Mouse (Mus musculus): ENCODE measurements around the gene Susd3. TPM values are rescaled to one million over a fixed set of nuclear protein-coding genes. Genes with fewer than 3 reads are reported as not detected.

Susd3 gene
- polyA plus RNA-seq, 1 experiment from 2014 or later = 0.85 TPM

DNA sequence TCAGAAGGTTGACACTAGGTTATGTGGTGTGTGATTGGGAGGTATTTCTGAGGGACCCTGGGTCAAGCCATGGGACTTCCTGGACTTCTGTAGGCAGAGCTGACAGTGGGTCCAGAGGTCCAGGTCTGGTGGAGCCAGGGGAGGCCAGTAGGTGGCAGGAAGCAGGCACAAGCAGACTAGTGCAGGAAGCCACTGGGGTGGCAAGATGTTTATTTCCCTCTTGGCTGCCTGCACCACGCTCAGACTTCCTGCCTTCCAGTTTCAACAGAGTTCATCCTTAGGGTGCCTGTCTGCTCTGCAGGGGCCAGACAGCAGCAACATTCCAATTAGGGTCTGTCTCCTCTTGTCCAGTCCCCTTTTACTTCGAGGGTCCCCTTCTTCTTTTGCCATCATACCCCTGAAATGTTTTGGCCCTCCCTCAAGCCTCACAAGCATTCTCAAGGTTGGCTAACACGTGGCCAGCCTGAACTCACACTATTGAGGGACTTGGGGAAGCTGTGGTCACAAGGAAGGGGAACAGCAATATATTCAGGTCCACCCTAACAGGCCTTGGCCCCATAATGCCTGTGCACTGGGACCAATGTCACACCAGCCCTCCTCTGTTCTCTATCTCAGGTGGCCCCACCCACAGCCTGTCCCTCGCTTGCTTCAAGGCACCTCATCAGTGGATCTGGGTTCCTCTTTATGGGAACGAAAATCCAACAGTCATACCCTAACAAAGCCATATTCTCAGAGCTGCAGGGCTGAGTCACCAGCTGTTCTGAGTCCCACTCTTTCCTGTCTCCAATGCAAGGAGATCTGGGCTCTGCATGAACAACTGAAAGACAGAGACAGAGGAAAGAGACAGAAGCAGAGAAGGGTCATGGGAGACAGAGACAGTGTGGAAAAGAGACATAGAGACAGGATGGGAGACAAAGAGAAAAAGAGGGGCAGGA lies 23.6 kb upstream of the Susd3 start:
- Histone ChIP-seq H3K9ac (ENCODE audit: low read depth, low read length) (no peak overlapping the region), H3K27ac (ENCODE audit: low read depth, low read length) (no peak overlapping the region)
- WGBS = 64% methylated on average over 5 of the region's 5 CpGs

DNA sequence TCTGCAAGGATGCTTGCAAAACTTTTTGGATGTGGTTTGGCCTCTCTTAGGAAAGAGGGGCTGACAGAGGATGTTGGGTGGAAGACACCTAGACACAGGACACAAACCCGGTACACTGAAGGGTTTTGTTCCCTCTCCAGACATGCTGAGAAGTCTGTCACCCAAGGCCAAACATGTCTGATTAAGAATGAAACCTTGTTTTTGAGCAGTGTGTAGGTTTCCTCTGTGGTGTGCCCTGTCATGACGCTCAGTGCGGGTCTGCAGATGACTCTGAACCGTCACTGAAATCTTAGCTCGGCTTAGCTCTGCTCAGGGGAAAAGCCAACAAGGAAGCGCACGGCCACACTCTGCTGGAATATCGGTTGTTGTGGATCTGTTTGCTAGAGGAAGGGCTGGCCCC lies 22.0 kb upstream of the Susd3 start:
- no peak overlapping the region for H3K4me2 ChIP-seq (ENCODE audit: low read length)
- no peaks in the 10 kb centered on the region for H3K27me3 ChIP-seq (replicated peaks; ENCODE audit: control insufficient read depth, insufficient read depth, low read length)
- no peaks in the 10 kb centered on the region; the same call in 1 of the 2 replicates for H3K9me3 ChIP-seq (ENCODE audit: control insufficient read depth, low read length)
- H3K9ac ChIP-seq (ENCODE audit: low read depth, low read length) = no peak overlapping the region
- H3K4me1 ChIP-seq (ENCODE audit: control insufficient read depth, insufficient read depth, low read depth, low read length) = no peaks in the 10 kb centered on the region
- WGBS = 90% methylated on average over 8 of the region's 8 CpGs
- ATAC-seq = no peak
- no peaks in the 10 kb centered on the region for H3K36me3 ChIP-seq (ENCODE audit: control insufficient read depth, insufficient read depth, low read length)
- no peak overlapping the region for H3K27ac ChIP-seq (ENCODE audit: low read depth, low read length)
- H3K4me3 ChIP-seq (ENCODE audit: low read length) = no peak overlapping the region

More for the DNA sequence above, 23.6 kb upstream of the Susd3 start:
- Histone ChIP-seq H3K4me2 (ENCODE audit: low read length) (no peak overlapping the region), H3K36me3 (ENCODE audit: control insufficient read depth, insufficient read depth, low read length) (no peaks in the 10 kb centered on the region), H3K9me3 (ENCODE audit: control insufficient read depth, low read length) (no peaks in the 10 kb centered on the region; the same call in 1 of the 2 replicates), H3K4me1 (ENCODE audit: control insufficient read depth, insufficient read depth, low read depth, low read length) (no peaks in the 10 kb centered on the region), H3K4me3 (ENCODE audit: low read length) (no peak overlapping the region), H3K27me3 (replicated peaks; ENCODE audit: control insufficient read depth, insufficient read depth, low read length) (no peaks in the 10 kb centered on the region)
- ATAC-seq = no peak

DNA sequence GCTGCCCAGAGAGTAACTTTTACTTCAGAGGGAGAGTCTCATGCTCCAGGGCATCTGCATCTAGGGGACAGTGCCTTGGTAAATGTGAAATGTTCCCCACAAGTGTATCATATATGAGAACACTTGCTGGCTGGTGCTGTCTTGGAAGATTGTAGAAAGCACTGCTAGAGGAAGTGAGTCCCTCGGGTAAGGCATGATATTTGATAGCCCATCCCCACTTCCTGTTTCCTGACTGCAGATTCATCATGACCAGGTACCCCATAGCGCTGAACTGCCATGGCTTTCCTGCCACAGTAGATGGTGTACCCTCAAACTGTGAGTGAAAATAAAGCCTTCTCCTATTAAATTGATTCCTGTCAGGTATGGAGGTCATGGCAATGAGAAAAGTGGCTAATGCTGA lies 19.1 kb upstream of the Susd3 start:
- Histone ChIP-seq H3K27ac (ENCODE audit: low read depth, low read length) (no peak overlapping the region), H3K9ac (ENCODE audit: low read depth, low read length) (no peak overlapping the region), H3K4me3 (ENCODE audit: low read length) (no peak overlapping the region), H3K27me3 (replicated peaks; ENCODE audit: control insufficient read depth, insufficient read depth, low read length) (no peaks in the 10 kb centered on the region), H3K4me2 (ENCODE audit: low read length) (no peak overlapping the region), H3K9me3 (ENCODE audit: control insufficient read depth, low read length) (no peaks in the 10 kb centered on the region; the same call in 1 of the 2 replicates), H3K4me1 (ENCODE audit: control insufficient read depth, insufficient read depth, low read depth, low read length) (no peaks in the 10 kb centered on the region), H3K36me3 (ENCODE audit: control insufficient read depth, insufficient read depth, low read length) (no peaks in the 10 kb centered on the region)
- 71% methylated on average over 2 of the region's 2 CpGs for WGBS
- ATAC-seq = no peak

DNA sequence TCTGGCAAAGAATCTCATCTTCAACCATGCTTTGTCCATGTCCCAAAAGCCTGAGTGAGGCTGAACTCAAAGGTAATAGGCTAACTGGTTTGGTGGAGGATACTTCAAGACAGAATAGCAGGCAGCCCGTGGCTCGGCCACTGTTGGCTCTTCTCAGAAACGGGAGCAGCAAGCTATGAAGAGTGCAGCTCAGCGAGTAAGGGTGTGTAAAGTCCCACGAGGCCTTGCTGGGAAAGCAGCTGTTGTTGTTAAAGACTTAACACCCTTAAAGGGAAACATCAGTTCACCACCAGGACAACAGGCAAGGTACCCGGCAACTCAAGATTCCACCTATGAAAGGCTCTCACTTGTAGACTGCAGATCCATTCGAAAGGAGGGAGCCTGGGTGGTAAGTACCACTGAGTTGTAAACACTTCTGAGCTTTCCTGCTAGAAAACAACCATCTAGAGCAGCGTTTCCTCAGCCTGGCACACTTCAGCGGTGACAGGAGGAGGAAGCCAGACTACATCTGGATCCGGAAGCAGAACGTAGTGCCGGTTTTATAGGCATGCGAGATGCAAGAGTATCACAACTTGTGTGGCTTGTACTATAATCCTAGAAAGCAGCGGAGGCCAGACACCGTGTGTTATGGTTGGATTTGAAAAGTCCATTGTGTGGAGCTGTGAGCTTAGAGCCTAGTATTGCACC lies 11.7 kb upstream of the Susd3 start:
- ATAC-seq = no peak
- no peaks in the 10 kb centered on the region for H3K4me1 ChIP-seq (ENCODE audit: control insufficient read depth, insufficient read depth, low read depth, low read length)
- H3K4me3 ChIP-seq (ENCODE audit: low read length) = no peak overlapping the region
- H3K9me3 ChIP-seq (ENCODE audit: control insufficient read depth, low read length) = no peaks in the 10 kb centered on the region
- H3K27ac ChIP-seq (ENCODE audit: low read depth, low read length) = no peak overlapping the region
- H3K36me3 ChIP-seq (ENCODE audit: control insufficient read depth, insufficient read depth, low read length) = no peaks in the 10 kb centered on the region
- no peak overlapping the region for H3K9ac ChIP-seq (ENCODE audit: low read depth, low read length)
- H3K27me3 ChIP-seq (replicated peaks; ENCODE audit: control insufficient read depth, insufficient read depth, low read length) = no peaks in the 10 kb centered on the region
- 86% methylated on average over 15 of the region's 15 CpGs for WGBS
- H3K4me2 ChIP-seq (ENCODE audit: low read length) = no peak overlapping the region

DNA sequence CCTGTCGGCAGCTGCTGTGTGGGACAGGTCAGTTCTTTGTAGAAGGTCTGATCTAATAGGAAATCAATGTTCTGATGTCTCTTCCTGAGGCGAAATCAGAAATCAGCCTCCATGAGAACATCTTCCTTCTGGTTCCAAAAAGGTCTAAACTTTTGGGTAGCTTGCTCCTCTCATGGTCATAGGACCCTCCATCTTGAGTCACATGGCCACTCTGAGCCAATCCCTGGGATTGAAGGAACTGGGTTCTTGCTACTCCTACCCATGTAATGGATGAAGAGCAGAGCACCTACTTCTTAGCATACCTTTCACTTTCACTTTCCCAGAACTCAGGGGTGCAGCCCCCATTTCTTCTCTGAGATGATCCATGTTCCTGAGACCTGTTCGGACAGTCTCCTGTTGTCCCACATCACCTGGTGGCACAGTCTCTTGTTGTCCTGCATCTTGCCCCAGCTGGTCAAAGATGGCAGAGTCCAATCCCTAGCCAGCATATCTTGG lies 9.4 kb upstream of the Susd3 start:
- no peaks in the 10 kb centered on the region for H3K36me3 ChIP-seq (ENCODE audit: control insufficient read depth, insufficient read depth, low read length)
- H3K27ac ChIP-seq (ENCODE audit: low read depth, low read length) = no peak overlapping the region
- H3K4me1 ChIP-seq (ENCODE audit: control insufficient read depth, insufficient read depth, low read depth, low read length) = no peaks in the 10 kb centered on the region
- no peak overlapping the region for H3K4me2 ChIP-seq (ENCODE audit: low read length)
- H3K9me3 ChIP-seq (ENCODE audit: control insufficient read depth, low read length) = no peaks in the 10 kb centered on the region
- 85% methylated on average over 3 of the region's 3 CpGs for WGBS
- H3K4me3 ChIP-seq (ENCODE audit: low read length) = no peak overlapping the region
- H3K9ac ChIP-seq (ENCODE audit: low read depth, low read length) = no peak overlapping the region
- no peak for ATAC-seq
- H3K27me3 ChIP-seq (replicated peaks; ENCODE audit: control insufficient read depth, insufficient read depth, low read length) = no peaks in the 10 kb centered on the region

DNA sequence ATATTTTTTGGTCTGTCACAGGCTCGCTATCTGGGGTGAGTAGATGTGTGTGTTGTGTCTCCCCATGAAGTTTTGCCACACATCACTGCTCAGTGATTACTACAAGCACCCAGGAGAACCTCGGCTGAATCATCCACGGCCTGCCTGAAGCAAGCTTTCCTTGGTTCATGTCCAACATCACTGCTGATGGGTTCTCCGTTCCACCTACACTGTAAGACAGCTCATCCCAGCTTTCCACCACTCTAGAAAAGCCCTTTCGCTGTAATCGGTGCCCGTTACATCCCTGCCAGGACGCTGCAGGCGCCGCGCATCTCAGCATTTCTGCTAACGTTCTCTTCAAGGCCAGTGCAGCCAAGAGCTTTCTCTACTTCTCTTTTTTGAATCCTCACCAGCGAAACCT lies 4.2 kb upstream of the Susd3 start:
- Histone ChIP-seq H3K4me3 (ENCODE audit: low read length) (no peak overlapping the region), H3K27ac (ENCODE audit: low read depth, low read length) (no peak overlapping the region), H3K4me1 (ENCODE audit: control insufficient read depth, insufficient read depth, low read depth, low read length) (peaks cover 5% of the 10 kb centered on the region), H3K9ac (ENCODE audit: low read depth, low read length) (no peak overlapping the region), H3K27me3 (replicated peaks; ENCODE audit: control insufficient read depth, insufficient read depth, low read length) (peaks cover 10% of the 10 kb centered on the region; the same call in 1 of the 2 replicates), H3K36me3 (ENCODE audit: control insufficient read depth, insufficient read depth, low read length) (no peaks in the 10 kb centered on the region), H3K4me2 (ENCODE audit: low read length) (no peak overlapping the region), H3K9me3 (ENCODE audit: control insufficient read depth, low read length) (no peaks in the 10 kb centered on the region)
- 87% methylated on average over 13 of the region's 13 CpGs for WGBS
- no peak for ATAC-seq

DNA sequence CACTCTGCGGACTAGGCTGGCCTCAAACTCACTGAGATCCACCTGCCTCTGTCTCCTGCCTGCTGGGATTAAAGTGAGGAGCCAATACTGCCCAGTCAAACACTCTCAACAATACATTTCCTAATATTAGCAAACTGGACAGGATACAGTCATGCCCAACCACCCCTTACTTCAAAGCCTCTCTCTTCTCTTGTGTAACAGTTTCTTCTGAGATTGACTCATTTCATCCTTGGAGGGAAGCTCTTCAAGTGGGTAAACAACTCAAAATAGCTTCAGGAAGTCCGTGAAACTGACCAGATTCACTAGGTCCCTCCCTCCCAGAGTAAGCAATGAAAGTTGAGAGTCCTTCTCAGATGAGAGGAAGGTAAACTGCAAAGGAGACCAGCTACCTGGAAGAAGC lies 3.6 kb upstream of the Susd3 start:
- ATAC-seq = no peak
- no peak overlapping the region for H3K4me3 ChIP-seq (ENCODE audit: low read length)
- WGBS = 70% methylated on average over 2 of the region's 2 CpGs
- no peak overlapping the region for H3K4me2 ChIP-seq (ENCODE audit: low read length)
- peaks cover 7% of the 10 kb centered on the region for H3K4me1 ChIP-seq (ENCODE audit: control insufficient read depth, insufficient read depth, low read depth, low read length)
- no peaks in the 10 kb centered on the region for H3K9me3 ChIP-seq (ENCODE audit: control insufficient read depth, low read length)
- H3K36me3 ChIP-seq (ENCODE audit: control insufficient read depth, insufficient read depth, low read length) = no peaks in the 10 kb centered on the region
- no peak overlapping the region for H3K9ac ChIP-seq (ENCODE audit: low read depth, low read length)
- H3K27me3 ChIP-seq (replicated peaks; ENCODE audit: control insufficient read depth, insufficient read depth, low read length) = peaks cover 15% of the 10 kb centered on the region
- no peak overlapping the region for H3K27ac ChIP-seq (ENCODE audit: low read depth, low read length)

DNA sequence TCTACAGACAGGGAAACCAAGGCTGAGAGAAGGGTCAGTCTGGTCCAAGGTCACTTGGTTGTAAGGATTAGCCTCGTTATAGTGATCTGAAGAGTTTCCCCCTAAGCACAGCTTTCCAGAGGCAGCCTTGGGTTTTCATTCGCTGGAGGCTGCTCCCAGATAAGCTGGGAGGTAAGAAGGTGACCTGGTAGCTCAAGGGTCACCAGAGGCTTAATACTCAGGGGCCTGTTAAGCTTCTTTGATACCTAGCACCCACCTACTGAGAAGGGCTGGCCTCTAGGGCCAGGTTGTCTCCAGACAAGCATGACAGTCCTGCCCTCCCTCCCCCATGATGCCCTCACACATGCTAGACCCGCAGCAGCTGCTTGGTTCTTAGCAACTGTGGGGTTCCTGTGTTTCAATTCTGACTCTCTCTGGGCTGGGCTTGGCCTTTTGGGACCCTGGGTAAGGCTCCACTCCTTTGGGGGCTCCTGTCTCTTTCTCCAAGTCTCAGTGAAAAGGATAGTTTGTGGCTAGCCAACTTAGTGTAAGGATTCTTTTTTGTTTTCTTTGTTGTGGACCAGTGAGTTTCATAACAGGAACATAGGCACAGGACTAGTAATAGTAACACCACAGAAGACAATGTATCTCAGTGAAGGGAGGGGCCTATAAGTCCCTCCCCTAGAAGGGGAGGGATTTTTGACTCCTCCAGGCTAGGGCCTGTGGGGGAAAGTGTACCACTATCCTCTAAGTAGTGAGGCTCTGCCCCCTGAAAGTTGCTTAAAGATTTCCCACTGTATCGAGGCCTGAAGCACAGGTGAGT lies 2.4 kb upstream of the Susd3 start:
- Histone ChIP-seq H3K27me3 (replicated peaks; ENCODE audit: control insufficient read depth, insufficient read depth, low read length) (peaks cover 21% of the 10 kb centered on the region), H3K9me3 (ENCODE audit: control insufficient read depth, low read length) (no peaks in the 10 kb centered on the region), H3K4me3 (ENCODE audit: low read length) (no peak overlapping the region), H3K4me2 (ENCODE audit: low read length) (no peak overlapping the region), H3K36me3 (ENCODE audit: control insufficient read depth, insufficient read depth, low read length) (no peaks in the 10 kb centered on the region), H3K9ac (ENCODE audit: low read depth, low read length) (no peak overlapping the region), H3K4me1 (ENCODE audit: control insufficient read depth, insufficient read depth, low read depth, low read length) (peaks cover 7% of the 10 kb centered on the region), H3K27ac (ENCODE audit: low read depth, low read length) (no peak overlapping the region)
- no peak for ATAC-seq
- 36% methylated on average over 4 of the region's 4 CpGs for WGBS
